Mouse (Mus musculus) kidney, postnatal 25 days (tissue): ENCODE data around the gene Vps37d.

Source experiments
- DNase-seq, 2 experiments: peaks; one replicate each; pipeline ENCODE4 v3.0.0; 2021; ENCODE audit warnings: mixed read lengths in 2 of 2

Vps37d gene

GRCm38 (mm10) chr5:135024665-135025224, 53.3 kb downstream of the Vps37d start:
- peak in 1 of 2 experiments; percentile 50 for DNase-seq

- DNase-seq: peak; percentile 87 to 91
Observed at GRCm38 (mm10) chr5:135023344-135024173, 54.5 kb downstream of the Vps37d start, which contains the start of gene Stx1a. Gene Stx1a, plus strand, starts transcription at chr5:135023482.
